Mouse (Mus musculus) liver, embryonic 14 days (tissue): ENCODE measurements around the gene Olfr609. TPM values are rescaled to one million over a fixed set of nuclear protein-coding genes. Genes with fewer than 3 reads are reported as not detected.

Source experiments
- polyA plus RNA-seq: library from polyadenylated mRNA; depleted of rRNA; stranded (reverse); fragments of >200 nt; gene quantifications from 2 replicates; pipeline ENCODE4 v1.2.3, GENCODE M21; 2012; rRNA removed

Olfr609 gene
- polyA plus RNA-seq, result not detected in 2 replicates

DNA sequence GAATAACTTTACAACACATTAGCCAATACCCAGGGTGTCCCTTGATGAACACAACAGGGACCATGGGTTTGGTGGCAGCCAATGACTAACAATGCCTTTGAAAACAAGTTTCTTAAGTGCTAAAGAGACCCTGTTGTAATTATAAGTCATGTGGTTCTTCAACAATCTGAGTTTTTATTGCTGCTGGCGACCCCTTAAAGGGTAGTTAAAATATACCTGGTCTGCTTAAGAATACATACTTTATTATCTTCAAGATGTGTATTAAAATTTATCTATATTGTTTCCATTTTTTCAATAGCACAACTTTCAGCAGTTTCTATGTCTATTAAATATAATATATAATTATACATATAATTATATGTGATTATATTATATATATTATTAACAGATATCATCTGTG lies at the start of gene Olfr609:
Gene Olfr609 (minus strand): TSS at position 101 of the 400 bp plus-strand sequence.

GRCm38 (mm10) chr7:103542617-103543016 lies 44.8 kb upstream of the Olfr609 start, which contains the start of gene Olfr612:
Olfr612 (minus strand) TSS chr7:103542717.

GRCm38 (mm10) chr7:103520746-103521145 lies 22.9 kb upstream of the Olfr609 start, which contains the start of gene Olfr611:
Olfr611 (minus strand) TSS chr7:103520846.

GRCm38 (mm10) chr7:103512022-103512421 lies 14.2 kb upstream of the Olfr609 start, which contains the start of gene Olfr610:
Olfr610 (minus strand) TSS chr7:103512122.

DNA sequence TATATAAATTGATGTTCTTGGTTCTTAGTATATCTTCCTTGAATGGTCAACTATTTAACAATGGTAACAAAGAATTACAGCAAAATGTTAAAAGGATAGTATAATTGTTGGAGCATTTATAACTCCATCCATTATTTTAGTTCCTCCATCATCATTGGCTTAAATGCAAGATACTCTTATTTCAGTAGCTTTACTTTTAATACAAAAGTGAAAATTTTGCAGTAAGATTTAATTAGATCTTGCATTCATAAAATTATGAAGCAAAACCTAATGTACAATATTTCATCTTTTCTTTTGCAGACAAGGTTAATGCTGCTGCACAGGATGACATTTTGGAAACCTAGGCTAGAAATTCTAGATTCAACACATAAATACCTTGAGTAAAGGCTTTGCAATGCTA lies 28.3 kb downstream of the Olfr609 start, which contains the start of gene Olfr608:
Gene Olfr608 (plus strand): TSS at position 301 of the 400 bp plus-strand sequence.

GRCm38 (mm10) chr7:103448746-103449145 lies 49.1 kb downstream of the Olfr609 start, which contains the start of gene Olfr606:
Olfr606 (plus strand) TSS chr7:103449046.

GRCm38 (mm10) chr7:103445339-103445738 lies 52.5 kb downstream of the Olfr609 start, which contains the start of gene Olfr605:
Olfr605 (minus strand) TSS chr7:103445439.

Other genes with a start within 250 kb of the Olfr609 start
- not detected in 2 replicates for gene Usp17ld, start 245.6 kb downstream of the Olfr609 start, polyA plus RNA-seq
- not detected in 2 replicates for gene Olfr596, start 192.4 kb downstream of the Olfr609 start, polyA plus RNA-seq
- not detected in 2 replicates for gene Olfr597, start 181.7 kb downstream of the Olfr609 start, polyA plus RNA-seq
- gene Olfr598, start 174.5 kb downstream of the Olfr609 start, polyA plus RNA-seq, result not detected in 2 replicates
- gene Olfr599, start 162.1 kb downstream of the Olfr609 start, polyA plus RNA-seq, result not detected in 2 replicates
- not detected in 2 replicates for gene Olfr600, start 148.4 kb downstream of the Olfr609 start, polyA plus RNA-seq
- gene Olfr601, start 135.4 kb downstream of the Olfr609 start, polyA plus RNA-seq, result not detected in 2 replicates
- gene Olfr603, start 111.9 kb downstream of the Olfr609 start, polyA plus RNA-seq, result not detected in 2 replicates
- gene Usp17lc, start 83.0 kb downstream of the Olfr609 start, polyA plus RNA-seq, result not detected in 2 replicates
- gene Olfr605, start 52.6 kb downstream of the Olfr609 start, polyA plus RNA-seq, result not detected in 2 replicates
- gene Olfr606, start 49.0 kb downstream of the Olfr609 start, polyA plus RNA-seq, result not detected in 2 replicates
- gene Olfr607, start 33.9 kb downstream of the Olfr609 start, polyA plus RNA-seq, result not detected in 2 replicates
- gene Olfr608, start 28.2 kb downstream of the Olfr609 start, polyA plus RNA-seq, result not detected in 2 replicates
- not detected in 2 replicates for gene Olfr610, start 14.1 kb upstream of the Olfr609 start, polyA plus RNA-seq
- not detected in 2 replicates for gene Olfr611, start 22.8 kb upstream of the Olfr609 start, polyA plus RNA-seq
- not detected in 2 replicates for gene Olfr612, start 44.7 kb upstream of the Olfr609 start, polyA plus RNA-seq
- not detected in 2 replicates for gene Olfr613, start 50.0 kb upstream of the Olfr609 start, polyA plus RNA-seq
- not detected in 2 replicates for gene Olfr615, start 58.0 kb upstream of the Olfr609 start, polyA plus RNA-seq
- gene Olfr616, start 71.1 kb upstream of the Olfr609 start, polyA plus RNA-seq, result not detected in 2 replicates
- gene Olfr617, start 75.0 kb upstream of the Olfr609 start, polyA plus RNA-seq, result not detected in 2 replicates
- not detected in 2 replicates for gene Olfr618, start 92.0 kb upstream of the Olfr609 start, polyA plus RNA-seq
- gene Olfr619, start 102.5 kb upstream of the Olfr609 start, polyA plus RNA-seq, result not detected in 2 replicates
- gene Olfr620, start 114.5 kb upstream of the Olfr609 start, polyA plus RNA-seq, result not detected in 2 replicates
- 0.02 TPM in 1 of 2 replicates, not detected in the other for gene Olfr622, start 144.6 kb upstream of the Olfr609 start, polyA plus RNA-seq
- gene Olfr623, start 165.6 kb upstream of the Olfr609 start, polyA plus RNA-seq, result not detected in 2 replicates
- under 0.01 TPM in 2 replicates for gene Olfr624, start 173.1 kb upstream of the Olfr609 start, polyA plus RNA-seq
- not detected in 2 replicates for gene Olfr625-ps1, start 184.7 kb upstream of the Olfr609 start, polyA plus RNA-seq
- gene Olfr243, start 216.6 kb upstream of the Olfr609 start, polyA plus RNA-seq, result not detected in 2 replicates
- gene Olfr628, start 232.3 kb upstream of the Olfr609 start, polyA plus RNA-seq, result not detected in 2 replicates
- 0.06 and 0.08 TPM in 2 replicates for gene Olfr629, start 246.9 kb upstream of the Olfr609 start, polyA plus RNA-seq